Mouse (Mus musculus) heart, embryonic 13.5 days (tissue): ENCODE data around the gene Crtc3. TPM values are rescaled to one million over a fixed set of nuclear protein-coding genes. Genes with fewer than 3 reads are reported as not detected.

Experiments used
- ATAC-seq: fragments of 200-750 bp; cut with Nextera tagmentation; 2 replicates; pipeline ENCODE4 v1.8.0; 2017; ENCODE audit warnings: moderate TSS enrichment; ENCODE audit not compliant: insufficient number of reproducible peaks, low FRiP score, low TSS enrichment; ENCODE audit errors: extremely low read depth
- H3K27ac ChIP-seq: fragments of 300-500 bp; sonication (generic); replicated peaks from 2 replicates; pipeline ENCODE4 v1.5.1; 2015; ENCODE audit warnings: moderate library complexity, mild to moderate bottlenecking, inconsistent platforms
- H3K27me3 ChIP-seq: fragments of 300-500 bp; sonication (generic); replicated peaks from 2 replicates; pipeline ENCODE4 v1.6.1; 2015; ENCODE audit warnings: mild to moderate bottlenecking, inconsistent platforms
- H3K36me3 ChIP-seq: fragments of 300-500 bp; sonication (generic); 2 replicates; pipeline ENCODE4 v1.6.1; 2015; ENCODE audit warnings: mild to moderate bottlenecking, inconsistent platforms
- H3K4me1 ChIP-seq: fragments of 300-500 bp; sonication (generic); 2 replicates; pipeline ENCODE4 v1.6.1; 2015; ENCODE audit warnings: inconsistent platforms
- H3K4me2 ChIP-seq: fragments of 300-500 bp; sonication (generic); 2 replicates; pipeline ENCODE4 v1.6.1; 2015; ENCODE audit warnings: inconsistent platforms, mild to moderate bottlenecking, moderate library complexity
- H3K4me3 ChIP-seq: fragments of 300-500 bp; sonication (generic); 2 replicates; pipeline ENCODE4 v1.5.1; 2015; ENCODE audit warnings: moderate library complexity, mild to moderate bottlenecking, inconsistent platforms
- H3K9ac ChIP-seq: fragments of 300-500 bp; sonication (generic); 2 replicates; pipeline ENCODE4 v1.6.1; 2015; ENCODE audit warnings: inconsistent platforms, mild to moderate bottlenecking, moderate library complexity
- H3K9me3 ChIP-seq: fragments of 300-500 bp; sonication (generic); 2 replicates; pipeline ENCODE4 v1.6.1; 2016; ENCODE audit warnings: inconsistent platforms
- WGBS: fragments of 180-500 bp; shearing (Covaris S2); methylation state at CpG from one replicate; pipeline ENCODE4 v1.1.7; 2015; ENCODE audit warnings: mixed read lengths; 5-methylcytosine and 5-hydroxymethylcytosine counted together
- polyA plus RNA-seq: library from polyadenylated mRNA; unstranded; fragments of >200 nt; fragmentation: Nextera tagmentation; extraction: Ambion mirVana; gene quantifications from 2 replicates; pipeline ENCODE4 v1.2.1, GENCODE M21; 2015

The Crtc3 gene
- polyA plus RNA-seq, 1 experiment from 2014 or later = 16.6 TPM

DNA sequence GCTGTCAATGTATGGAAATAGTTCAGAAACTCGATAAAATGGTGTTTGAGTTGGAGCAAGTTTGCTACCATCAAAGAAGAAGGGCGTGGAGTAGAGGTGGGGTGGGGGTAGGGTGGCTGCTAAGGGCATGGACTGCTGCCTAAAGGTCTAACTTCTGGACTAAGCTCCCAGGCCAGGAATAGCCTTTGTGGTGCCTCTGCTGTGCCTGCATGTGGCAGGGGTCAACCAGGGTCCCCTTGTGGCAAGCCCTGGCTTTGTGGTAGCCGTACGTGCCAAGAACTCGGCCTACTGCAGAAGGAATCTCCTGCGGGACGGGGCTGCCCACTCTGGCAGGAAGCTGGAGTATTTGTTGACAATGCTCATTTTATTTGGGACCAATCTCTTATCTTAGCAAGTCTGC lies 62.8 kb downstream of the Crtc3 start:
- H3K4me2 ChIP-seq = no peak overlapping the region
- 79% methylated on average over 7 of the region's 7 CpGs for WGBS
- H3K4me3 ChIP-seq = no peak overlapping the region
- H3K9ac ChIP-seq = no peak overlapping the region
- H3K36me3 ChIP-seq = peaks cover 36% of the 10 kb centered on the region
- no peaks in the 10 kb centered on the region for H3K9me3 ChIP-seq
- H3K27ac ChIP-seq = no peak overlapping the region; the same call in 1 of the 2 replicates
- no peaks in the 10 kb centered on the region for H3K27me3 ChIP-seq
- peaks cover 22% of the 10 kb centered on the region for H3K4me1 ChIP-seq
- ATAC-seq = no peak

DNA sequence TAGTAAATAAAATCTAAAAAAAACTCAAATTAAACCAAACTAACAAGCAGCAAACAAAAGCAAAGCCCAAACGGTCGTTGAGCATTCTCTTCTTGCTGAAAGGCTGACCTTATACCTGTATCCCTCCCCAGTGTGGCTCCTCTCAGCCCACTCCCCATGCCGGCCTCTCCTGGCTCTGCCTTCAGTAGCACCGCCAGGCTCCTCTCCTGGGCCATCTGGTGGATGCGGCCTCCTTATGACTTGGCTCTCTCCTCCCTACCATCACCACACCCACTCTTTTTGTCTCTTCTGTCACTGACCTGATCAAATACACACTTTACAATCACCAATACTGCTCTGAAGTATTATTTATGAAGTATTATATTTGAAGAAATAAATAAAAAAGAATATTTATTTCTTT lies 65.4 kb downstream of the Crtc3 start:
- Histone ChIP-seq H3K27me3 (no peaks in the 10 kb centered on the region), H3K36me3 (peaks cover 50% of the 10 kb centered on the region), H3K9me3 (no peaks in the 10 kb centered on the region), H3K27ac (no peak overlapping the region), H3K4me2 (no peak overlapping the region), H3K4me1 (peaks cover 3% of the 10 kb centered on the region), H3K9ac (no peak overlapping the region), H3K4me3 (no peak overlapping the region)
- ATAC-seq = no peak
- WGBS = 83% methylated on average over 5 of the region's 5 CpGs

DNA sequence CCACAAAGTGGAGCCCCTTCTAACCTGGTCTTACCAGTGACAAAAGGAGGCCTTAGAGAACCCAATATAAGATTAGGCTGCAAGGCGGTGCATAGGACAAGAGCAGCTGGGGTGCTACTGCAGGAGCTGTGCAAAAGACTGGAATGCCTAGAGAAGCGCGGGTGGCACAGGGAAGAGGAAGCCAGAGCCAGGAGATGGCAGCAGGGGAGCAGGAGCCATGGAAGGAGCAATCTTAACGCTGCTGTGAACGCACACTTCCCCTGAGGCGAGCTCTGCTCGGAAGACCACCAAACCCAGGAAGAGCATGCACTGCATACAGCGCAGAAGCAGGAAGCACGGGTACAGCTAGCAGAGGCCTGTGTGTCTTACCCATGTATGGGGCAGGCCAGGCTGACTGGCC lies 72.6 kb downstream of the Crtc3 start:
- no peak for ATAC-seq
- Histone ChIP-seq H3K4me1 (peaks cover 23% of the 10 kb centered on the region), H3K27me3 (no peaks in the 10 kb centered on the region), H3K27ac (no peak overlapping the region), H3K36me3 (peaks cover 45% of the 10 kb centered on the region), H3K4me2 (no peak overlapping the region), H3K4me3 (no peak overlapping the region), H3K9ac (no peak overlapping the region), H3K9me3 (no peaks in the 10 kb centered on the region)
- WGBS = 69% methylated on average over 9 of the region's 9 CpGs

DNA sequence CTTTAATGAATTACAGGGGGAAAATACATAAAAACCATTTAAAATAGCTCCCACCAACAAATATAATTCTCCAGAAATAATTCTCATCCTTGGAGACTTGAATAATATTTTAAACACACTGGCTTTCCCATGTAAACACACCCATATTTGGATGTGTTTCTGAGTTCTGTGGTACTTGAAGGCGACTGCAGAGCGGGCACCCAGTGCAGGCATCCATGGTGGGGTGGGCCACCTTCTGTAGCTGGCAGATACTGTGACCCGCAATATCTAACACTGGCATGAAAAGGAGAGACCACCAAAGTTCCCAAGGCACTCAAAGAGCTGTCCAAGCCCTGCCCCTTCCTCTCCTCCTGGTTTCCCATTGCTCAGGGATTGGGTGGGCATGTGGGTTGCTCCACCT lies 74.6 kb downstream of the Crtc3 start:
- Histone ChIP-seq H3K9me3 (no peaks in the 10 kb centered on the region), H3K4me3 (no peak overlapping the region), H3K4me1 (peaks cover 23% of the 10 kb centered on the region), H3K4me2 (no peak overlapping the region), H3K9ac (no peak overlapping the region), H3K27me3 (no peaks in the 10 kb centered on the region), H3K27ac (no peak overlapping the region), H3K36me3 (peaks cover 42% of the 10 kb centered on the region)
- WGBS = 75% methylated on average over 3 of the region's 3 CpGs
- ATAC-seq = no peak

DNA sequence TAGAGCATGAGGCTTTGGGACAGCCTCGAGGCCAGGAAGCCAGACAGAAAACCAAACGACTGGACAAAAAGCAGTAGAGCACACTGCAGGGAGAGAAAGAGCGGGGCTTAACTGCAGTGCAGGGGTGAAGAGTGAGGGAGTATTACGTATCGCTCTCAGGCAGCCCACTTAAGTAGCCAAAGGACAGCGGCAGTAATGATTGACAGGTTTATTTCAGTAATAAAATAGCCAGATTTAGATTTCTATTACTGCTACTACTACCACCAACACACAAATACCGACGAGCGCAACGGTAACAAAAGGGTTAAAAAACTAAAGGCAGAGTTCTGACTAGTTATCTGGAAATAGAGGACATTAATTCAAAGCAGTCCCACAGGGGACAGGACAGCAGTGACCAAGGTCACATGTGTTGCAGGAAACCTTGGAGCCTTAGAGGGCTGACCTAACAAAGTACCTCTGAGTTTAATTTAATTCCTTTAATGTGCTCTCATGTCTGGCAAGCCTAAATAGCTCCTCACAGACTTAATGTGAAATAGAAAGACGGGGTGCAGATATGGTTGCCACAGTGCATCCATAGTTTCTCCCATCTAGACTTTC lies 76.4 kb downstream of the Crtc3 start:
- Histone ChIP-seq H3K9me3 (no peaks in the 10 kb centered on the region), H3K4me1 (peaks cover 23% of the 10 kb centered on the region), H3K36me3 (peaks cover 41% of the 10 kb centered on the region), H3K4me3 (no peak overlapping the region), H3K9ac (peak overlapping the region; percentile 53), H3K27ac (peak overlapping the region; percentile 34; the same call in 1 of the 2 replicates), H3K27me3 (no peaks in the 10 kb centered on the region), H3K4me2 (no peak overlapping the region; the same call in 1 of the 2 replicates)
- ATAC-seq = no peak
- WGBS = 45% methylated on average over 11 of the region's 11 CpGs

DNA sequence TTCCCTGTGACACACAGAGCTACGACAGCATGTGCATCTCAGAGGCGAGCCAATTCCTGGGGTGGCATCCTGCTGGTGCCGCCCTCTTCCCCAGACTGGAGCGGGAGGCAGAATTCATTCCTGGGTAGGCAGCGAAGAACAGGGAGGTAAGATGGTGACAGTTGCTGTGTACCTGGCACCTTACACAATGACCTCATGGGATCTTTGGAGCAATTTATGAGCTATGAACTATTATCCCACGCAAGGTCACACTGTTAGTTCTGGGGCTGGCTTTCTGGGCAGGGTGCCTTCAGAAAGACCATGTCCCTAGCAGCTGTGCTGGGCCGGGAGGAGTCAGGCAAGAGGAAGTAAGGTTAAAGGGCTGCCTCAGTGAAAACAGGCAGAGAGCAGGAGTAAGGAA lies 77.0 kb downstream of the Crtc3 start:
- no peak overlapping the region for H3K4me3 ChIP-seq
- H3K27me3 ChIP-seq = no peaks in the 10 kb centered on the region
- H3K4me2 ChIP-seq = no peak overlapping the region; the same call in 1 of the 2 replicates
- H3K27ac ChIP-seq = peak overlapping the region; percentile 34; the same call in 1 of the 2 replicates
- peak overlapping the region; percentile 53 for H3K9ac ChIP-seq
- WGBS = 70% methylated on average over 7 of the region's 7 CpGs
- peaks cover 23% of the 10 kb centered on the region for H3K4me1 ChIP-seq
- no peak for ATAC-seq
- H3K36me3 ChIP-seq = peaks cover 43% of the 10 kb centered on the region
- no peaks in the 10 kb centered on the region for H3K9me3 ChIP-seq

DNA sequence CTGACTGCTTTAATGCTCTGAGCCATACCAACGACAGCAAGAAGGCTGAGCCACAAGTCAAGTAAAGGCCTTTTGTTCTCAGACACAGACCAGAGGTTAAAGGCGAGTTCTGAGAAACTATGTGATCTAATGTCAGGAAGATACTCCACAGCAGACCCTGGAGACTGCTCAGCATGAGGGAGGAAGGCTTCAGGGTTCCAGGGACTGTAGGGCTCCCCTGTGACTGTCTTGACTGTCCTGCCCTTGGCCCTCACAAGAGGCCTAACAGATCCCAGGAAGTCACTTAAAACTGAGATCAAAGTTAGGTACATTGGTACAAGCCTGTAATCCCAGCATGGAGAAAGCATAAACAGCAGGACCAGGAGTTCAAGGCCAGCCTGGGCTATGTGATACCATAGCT lies 81.2 kb downstream of the Crtc3 start:
- Histone ChIP-seq H3K9ac (no peak overlapping the region), H3K4me3 (no peak overlapping the region), H3K27ac (no peak overlapping the region), H3K9me3 (no peaks in the 10 kb centered on the region), H3K4me2 (no peak overlapping the region), H3K27me3 (no peaks in the 10 kb centered on the region), H3K36me3 (peaks cover 46% of the 10 kb centered on the region), H3K4me1 (peaks cover 28% of the 10 kb centered on the region)
- WGBS = 61% methylated on average over 2 of the region's 2 CpGs
- ATAC-seq = no peak

DNA sequence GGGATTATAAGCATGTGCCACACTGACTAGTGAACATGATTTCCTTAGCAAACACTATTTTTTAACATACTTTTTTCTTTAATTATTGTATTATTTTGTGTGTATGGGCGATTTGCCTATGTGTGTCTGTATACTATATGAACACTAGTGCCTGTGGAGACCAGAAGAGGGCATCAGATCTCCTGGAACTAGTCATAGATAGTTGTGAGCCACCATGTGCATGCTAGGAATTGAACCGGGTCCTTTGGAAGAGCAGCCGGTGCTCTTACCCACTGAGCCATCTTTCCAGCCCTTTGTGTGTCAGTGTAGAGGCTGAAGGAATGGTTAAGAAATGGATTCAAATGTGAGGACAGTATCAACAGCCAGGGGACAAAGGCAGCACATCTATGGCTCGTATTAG lies 82.2 kb downstream of the Crtc3 start:
- Histone ChIP-seq H3K4me2 (no peak overlapping the region), H3K9me3 (no peaks in the 10 kb centered on the region), H3K27ac (no peak overlapping the region), H3K9ac (no peak overlapping the region), H3K36me3 (peaks cover 50% of the 10 kb centered on the region), H3K4me1 (peaks cover 20% of the 10 kb centered on the region), H3K27me3 (no peaks in the 10 kb centered on the region), H3K4me3 (no peak overlapping the region)
- WGBS = 80% methylated on average over 4 of the region's 4 CpGs
- ATAC-seq = no peak

DNA sequence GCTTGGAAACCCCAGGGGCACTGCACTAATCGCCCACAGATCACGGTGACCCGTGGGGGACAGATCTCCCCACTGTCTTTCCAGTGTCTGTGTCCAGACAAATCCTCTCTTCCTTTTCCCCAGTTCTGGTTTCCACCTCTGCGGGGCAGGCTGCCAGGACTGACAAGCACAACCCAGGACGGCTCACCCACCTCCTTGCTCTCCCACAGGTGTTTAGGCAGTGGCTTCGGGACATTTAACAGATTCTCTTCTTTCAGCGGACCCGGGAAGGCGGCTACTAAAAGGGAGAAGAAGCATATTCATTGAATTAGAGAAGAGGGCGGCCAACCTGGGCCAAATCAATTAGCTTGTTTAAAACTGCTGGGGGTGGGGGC lies 83.1 kb downstream of the Crtc3 start:
- H3K27me3 ChIP-seq = no peaks in the 10 kb centered on the region
- ATAC-seq = no peak
- 31% methylated on average over 10 of the region's 10 CpGs for WGBS
- H3K9me3 ChIP-seq = no peaks in the 10 kb centered on the region
- H3K4me3 ChIP-seq = no peak overlapping the region
- H3K9ac ChIP-seq = no peak overlapping the region
- H3K4me1 ChIP-seq = peaks cover 20% of the 10 kb centered on the region
- no peak overlapping the region for H3K27ac ChIP-seq
- no peak overlapping the region for H3K4me2 ChIP-seq
- H3K36me3 ChIP-seq = peaks cover 55% of the 10 kb centered on the region

DNA sequence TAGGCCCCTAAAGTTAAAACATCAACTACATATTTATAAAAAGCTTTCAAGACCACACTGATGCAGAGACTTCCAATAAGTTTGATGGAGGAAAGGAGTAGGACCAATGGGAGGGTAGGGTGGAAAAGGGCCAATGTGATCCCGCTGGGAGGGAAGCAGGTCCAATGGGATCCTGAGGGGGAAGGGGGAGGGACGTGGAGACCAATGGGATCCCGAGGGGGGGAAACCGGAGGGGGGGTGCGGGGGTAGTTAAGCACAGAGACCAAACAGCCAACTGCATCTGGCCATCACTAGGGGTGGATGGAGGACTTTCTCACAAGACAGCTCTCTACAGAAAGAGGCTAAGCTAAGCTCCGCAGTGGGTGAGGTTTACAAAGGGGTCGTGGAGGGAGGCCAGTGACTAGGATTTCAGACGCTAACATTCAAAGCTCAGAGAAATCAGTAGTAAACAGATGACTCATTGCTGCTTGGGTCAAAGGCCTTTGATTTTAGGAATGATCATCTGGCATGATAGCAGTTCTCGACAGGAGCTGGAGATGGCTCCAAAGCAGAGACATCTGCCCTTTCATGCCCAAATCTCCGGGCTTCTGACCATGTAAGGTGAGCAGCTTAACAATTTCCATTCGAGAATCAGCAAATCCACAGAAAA lies 83.6 kb downstream of the Crtc3 start:
- ATAC-seq = no peak
- no peak overlapping the region for H3K27ac ChIP-seq
- peaks cover 20% of the 10 kb centered on the region for H3K4me1 ChIP-seq
- no peak overlapping the region for H3K9ac ChIP-seq
- no peaks in the 10 kb centered on the region for H3K9me3 ChIP-seq
- H3K27me3 ChIP-seq = no peaks in the 10 kb centered on the region
- no peak overlapping the region for H3K4me2 ChIP-seq
- no peak overlapping the region for H3K4me3 ChIP-seq
- WGBS = 48% methylated on average over 11 of the region's 11 CpGs
- H3K36me3 ChIP-seq = peaks cover 60% of the 10 kb centered on the region

DNA sequence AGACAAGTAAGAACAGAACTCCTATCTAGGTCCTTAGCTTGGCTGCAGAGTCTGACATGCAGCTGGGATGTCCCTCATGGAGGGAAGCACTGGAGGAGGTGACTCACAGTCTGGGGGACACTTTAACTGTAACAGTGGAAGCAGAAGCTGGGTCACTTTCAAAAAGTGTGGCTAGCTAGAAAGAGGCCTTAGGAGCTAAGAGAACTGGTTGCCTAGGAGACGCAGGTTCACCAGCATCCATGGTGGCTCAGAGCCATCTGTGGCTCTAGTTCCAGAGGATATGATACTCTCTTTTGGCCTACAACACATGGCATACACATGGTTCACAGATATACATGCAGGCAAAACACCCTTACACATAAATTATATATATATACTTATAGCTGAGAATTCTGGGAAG lies 86.1 kb downstream of the Crtc3 start:
- Histone ChIP-seq H3K9me3 (no peaks in the 10 kb centered on the region), H3K4me3 (no peak overlapping the region), H3K36me3 (peaks cover 61% of the 10 kb centered on the region), H3K27ac (no peak overlapping the region), H3K9ac (no peak overlapping the region), H3K4me1 (peaks cover 20% of the 10 kb centered on the region), H3K4me2 (no peak overlapping the region), H3K27me3 (no peaks in the 10 kb centered on the region)
- 75% methylated on average over 1 of the region's 1 CpGs for WGBS
- no peak for ATAC-seq

DNA sequence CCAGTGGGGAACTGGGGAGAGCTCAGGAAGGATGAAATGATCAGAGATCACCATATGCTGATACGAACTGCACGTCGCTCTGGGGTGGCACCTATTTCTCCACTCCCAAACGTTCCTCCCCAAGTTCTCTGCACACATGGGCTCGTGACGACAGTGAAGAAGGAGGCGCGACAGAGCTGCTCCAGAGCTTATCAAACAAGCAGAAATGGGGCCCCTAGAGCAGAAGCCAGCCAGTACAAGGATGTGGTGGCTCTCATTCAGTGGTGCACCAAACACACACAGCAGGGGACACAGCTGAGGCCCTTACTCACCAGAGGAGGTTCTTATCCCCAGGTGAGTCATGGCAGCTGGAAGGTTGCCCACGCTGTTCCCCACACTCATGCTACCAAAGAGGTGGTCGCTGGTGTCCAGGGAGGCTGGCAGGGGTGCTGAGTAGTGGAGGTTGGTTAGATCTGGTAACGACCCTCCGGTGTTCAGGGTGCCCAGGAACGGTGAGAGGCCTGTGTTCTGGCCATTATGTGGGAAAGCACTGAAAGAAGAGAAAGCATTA lies 90.2 kb downstream of the Crtc3 start:
- Histone ChIP-seq H3K36me3 (peaks cover 76% of the 10 kb centered on the region), H3K9ac (no peak overlapping the region), H3K9me3 (no peaks in the 10 kb centered on the region), H3K4me3 (no peak overlapping the region), H3K27me3 (no peaks in the 10 kb centered on the region), H3K27ac (no peak overlapping the region), H3K4me1 (peaks cover 13% of the 10 kb centered on the region), H3K4me2 (no peak overlapping the region)
- ATAC-seq = no peak
- WGBS = 70% methylated on average over 13 of the region's 13 CpGs
